Mouse (Mus musculus): ENCODE results near the gene Zxdb. TPM values are rescaled to one million over a fixed set of nuclear protein-coding genes. Genes with fewer than 3 reads are reported as not detected.
"Not testable (repeated sequence)": the region's sequence is repeated elsewhere in the genome, so short reads cannot be mapped to it uniquely, and the experiment has no call there.

The Zxdb gene
- total RNA-seq (2021) = 1 to 10 TPM; 3.9 to 4.9 TPM

GRCm38 (mm10) chrX:94724192-94724971 is at the start of gene Zxdb:
Gene Zxdb, plus strand, starts transcription at chrX:94724569.
- intact Hi-C loops (cut with DNase I); DNase-seq (ENCODE audit: low spot score): not testable (repeated sequence)

- no peak for DNase-seq (ENCODE audit: low spot score)
- intact Hi-C loops (cut with DNase I) = no loop called here
Observed at GRCm38 (mm10) chrX:94674977-94675376, 49.4 kb upstream of the Zxdb start.

- intact Hi-C loops (cut with DNase I); DNase-seq (ENCODE audit: low spot score): not testable (repeated sequence)
Observed at GRCm38 (mm10) chrX:94681581-94681980, 42.8 kb upstream of the Zxdb start.

GRCm38 (mm10) chrX:94689593-94689992 is 34.8 kb upstream of the Zxdb start:
- DNase-seq (ENCODE audit: low spot score) = peak; percentile 1
- intact Hi-C loops (cut with DNase I) = not testable (repeated sequence)

- DNase-seq (ENCODE audit: low spot score); intact Hi-C loops (cut with DNase I): not testable (repeated sequence)
Observed at GRCm38 (mm10) chrX:94706676-94707075, 17.7 kb upstream of the Zxdb start.

GRCm38 (mm10) chrX:94709752-94710151 is 14.6 kb upstream of the Zxdb start:
- not testable (repeated sequence) for DNase-seq (ENCODE audit: low spot score)

GRCm38 (mm10) chrX:94724972-94725569 is 702 bp downstream of the Zxdb start:
- DNase-seq (ENCODE audit: low spot score); intact Hi-C loops (cut with DNase I): not testable (repeated sequence)

More at GRCm38 (mm10) chrX:94709752-94710151, 14.6 kb upstream of the Zxdb start:
- intact Hi-C loops (cut with DNase I) = not testable (repeated sequence)

GRCm38 (mm10) chrX:94725627-94726083 is 1.3 kb downstream of the Zxdb start:
- DNase-seq (ENCODE audit: low spot score); intact Hi-C loops (cut with DNase I): not testable (repeated sequence)

GRCm38 (mm10) chrX:94731596-94731995 is 7.2 kb downstream of the Zxdb start:
- intact Hi-C loops (cut with DNase I) = no loop called here

GRCm38 (mm10) chrX:94753733-94754132 is 29.4 kb downstream of the Zxdb start:
- intact Hi-C loops (cut with DNase I) = no loop called here
- no peak for DNase-seq (ENCODE audit: low spot score)

More at GRCm38 (mm10) chrX:94731596-94731995, 7.2 kb downstream of the Zxdb start:
- no peak for DNase-seq (ENCODE audit: low spot score)

- intact Hi-C loops (cut with DNase I) = no loop called here
- DNase-seq (ENCODE audit: low spot score) = no peak
Observed at GRCm38 (mm10) chrX:94759959-94760358, 35.6 kb downstream of the Zxdb start.

- no peak for DNase-seq (ENCODE audit: low spot score)
- intact Hi-C loops (cut with DNase I) = no loop called here
Observed at GRCm38 (mm10) chrX:94773876-94774275, 49.5 kb downstream of the Zxdb start.

Other genes starting within 250 kb of the Zxdb start
- 100 to 1,000 TPM in 1 of 2 experiments, 10 to 100 TPM in 1; 96.9 to 102 TPM for gene Maged1, start 182.4 kb upstream of the Zxdb start, total RNA-seq (2021)
- gene Gspt2, start 88.5 kb upstream of the Zxdb start, total RNA-seq (2021) = under 1 TPM; 0.23 to 0.56 TPM